Mouse (Mus musculus): ENCODE results near the gene Chka. TPM values are rescaled to one million over a fixed set of nuclear protein-coding genes. Genes with fewer than 3 reads are reported as not detected.

Chka gene
- total and polyA plus RNA-seq, 2 experiments from 2014 or later = 13.6 to 36.3 TPM

DNA sequence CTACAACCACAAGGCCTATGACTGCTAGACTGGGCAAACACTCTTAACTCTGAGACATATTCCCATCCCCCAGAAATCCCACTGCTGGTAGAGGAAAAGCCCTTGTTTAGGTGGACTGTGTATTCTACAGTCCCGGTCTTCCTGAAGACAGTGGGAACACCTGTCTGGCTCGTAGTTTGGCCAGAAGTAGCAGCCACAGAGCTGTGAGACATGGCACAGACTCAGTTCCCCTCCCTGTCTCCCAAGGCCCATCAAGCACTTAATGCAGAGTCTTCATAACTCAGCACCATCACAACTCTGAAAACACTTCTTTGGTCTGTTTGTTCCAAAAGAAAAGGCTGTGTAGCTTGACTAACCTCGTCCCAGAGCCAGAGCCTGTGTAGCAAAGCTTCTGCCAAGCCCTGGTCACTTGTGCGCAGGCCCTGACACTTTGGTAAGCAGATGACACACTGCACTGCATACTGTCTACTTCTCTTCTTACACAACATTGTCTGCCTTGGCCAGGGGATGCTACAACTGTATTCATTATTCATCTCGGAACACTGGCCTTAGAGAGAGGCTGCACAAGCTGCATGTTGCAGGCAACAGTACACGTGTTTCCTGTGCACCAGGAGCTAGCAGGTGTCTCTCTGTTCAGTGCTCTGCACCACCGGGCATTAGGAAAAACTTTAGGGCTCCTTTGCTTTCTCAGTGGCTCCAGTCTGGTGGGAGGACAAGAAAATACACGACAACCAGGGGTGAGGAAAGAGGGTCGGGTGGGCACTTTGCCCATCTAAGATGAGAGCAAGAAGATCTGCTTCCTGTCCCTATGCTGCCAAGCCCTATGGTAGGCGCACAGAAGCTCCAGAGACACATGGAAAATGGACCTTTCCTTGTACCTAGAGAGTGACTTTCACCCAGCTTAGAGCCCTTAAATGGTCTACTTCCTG is 4.6 kb upstream of the Chka start:
- no peak overlapping the region for H3K4me2 ChIP-seq (ENCODE audit: low read depth, low read length)
- H3K4me1 ChIP-seq (ENCODE audit: control insufficient read depth, insufficient read depth) = peaks cover 5% of the 10 kb centered on the region; the same call in 1 of the 2 replicates
- H3K27ac ChIP-seq (ENCODE audit: low read depth) = no peak overlapping the region
- no peaks in the 10 kb centered on the region for H3K36me3 ChIP-seq (replicated peaks; ENCODE audit: control insufficient read depth, insufficient read depth, low read length)
- no peaks in the 10 kb centered on the region for H3K9me3 ChIP-seq (replicated peaks; ENCODE audit: control insufficient read depth, low read length)
- no peak for DNase-seq (ENCODE audit: low spot score)
- H3K9ac ChIP-seq (replicated peaks; ENCODE audit: low read depth, low read length) = no peak overlapping the region
- no peak for TF ChIP-seq EP300 (IDR thresholded peaks at IDR 0.05; ENCODE audit: low read depth)
- TF ChIP-seq CTCF (IDR thresholded peaks at IDR 0.05; ENCODE audit: low read depth) = no peak
- no peak for ATAC-seq (ENCODE audit: insufficient read depth, low read depth)
- H3K4me3 ChIP-seq (ENCODE audit: low read depth, low read length) = no peak overlapping the region
- WGBS = 77% methylated on average over 10 of the region's 10 CpGs
- H3K27me3 ChIP-seq (ENCODE audit: control insufficient read depth, insufficient read depth, low read length) = no peaks in the 10 kb centered on the region

DNA sequence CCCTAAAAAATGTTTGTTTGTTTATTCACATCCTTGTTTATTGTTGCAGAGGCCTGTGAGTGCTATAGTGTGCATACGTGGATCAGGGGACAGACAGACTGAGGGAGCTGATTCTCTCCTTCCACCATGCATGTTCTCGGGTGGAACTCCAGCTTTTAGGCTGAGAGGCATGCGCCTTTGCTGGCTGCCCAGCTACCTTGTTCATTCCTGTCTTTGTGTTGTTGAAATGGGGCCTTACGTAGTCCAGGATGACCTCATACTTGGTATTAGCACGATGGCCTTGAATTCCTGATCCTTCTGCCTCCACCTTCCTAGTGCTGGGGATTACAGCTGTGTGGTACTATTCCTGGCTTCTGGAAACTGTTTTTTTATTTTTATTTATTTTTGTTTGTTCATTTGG is 3.9 kb upstream of the Chka start:
- no peak overlapping the region for H3K27ac ChIP-seq (ENCODE audit: low read depth)
- no peaks in the 10 kb centered on the region for H3K9me3 ChIP-seq (replicated peaks; ENCODE audit: control insufficient read depth, low read length)
- DNase-seq (ENCODE audit: low spot score) (no peak), ATAC-seq (ENCODE audit: insufficient read depth, low read depth) (no peak)
- H3K27me3 ChIP-seq (ENCODE audit: control insufficient read depth, insufficient read depth, low read length) = no peaks in the 10 kb centered on the region
- H3K36me3 ChIP-seq (replicated peaks; ENCODE audit: control insufficient read depth, insufficient read depth, low read length) = no peaks in the 10 kb centered on the region
- H3K4me1 ChIP-seq (ENCODE audit: control insufficient read depth, insufficient read depth) = peaks cover 5% of the 10 kb centered on the region; the same call in 1 of the 2 replicates
- WGBS = 76% methylated on average over 5 of the region's 5 CpGs
- H3K4me2 ChIP-seq (ENCODE audit: low read depth, low read length) = no peak overlapping the region
- no peak overlapping the region for H3K9ac ChIP-seq (replicated peaks; ENCODE audit: low read depth, low read length)
- H3K4me3 ChIP-seq (ENCODE audit: low read depth, low read length) = no peak overlapping the region
- no peak for TF ChIP-seq CTCF (IDR thresholded peaks at IDR 0.05; ENCODE audit: low read depth)
- no peak for TF ChIP-seq EP300 (IDR thresholded peaks at IDR 0.05; ENCODE audit: low read depth)

DNA sequence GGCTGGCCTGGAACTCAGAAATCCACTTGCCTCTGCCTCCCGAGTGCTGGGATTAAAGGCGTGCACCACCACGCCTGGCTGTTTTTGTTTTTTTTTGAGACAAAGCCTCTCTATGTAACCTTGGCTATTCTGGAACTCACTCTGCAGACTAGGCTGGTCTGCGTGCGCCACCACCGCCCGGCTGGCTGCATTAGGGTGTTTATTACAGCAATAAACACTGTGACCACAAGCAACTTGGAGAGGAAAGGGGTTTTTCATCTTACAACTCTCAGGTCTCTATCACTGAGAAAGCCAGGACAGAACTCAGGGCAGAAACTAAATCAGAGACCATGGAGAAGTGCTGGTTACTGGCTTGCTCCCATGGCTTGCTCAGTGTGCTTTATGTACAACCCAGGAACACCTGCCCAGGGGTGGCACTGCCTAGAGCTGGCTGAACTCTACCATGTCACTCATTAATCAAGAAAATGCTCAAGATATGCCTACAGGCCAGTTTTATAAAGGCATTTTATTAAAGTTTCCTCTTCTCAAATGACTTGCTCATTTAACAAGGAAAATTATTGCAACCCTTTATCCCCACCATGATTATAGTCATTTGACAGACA is 3.3 kb upstream of the Chka start:
- H3K4me2 ChIP-seq (ENCODE audit: low read depth, low read length) = no peak overlapping the region
- WGBS = 91% methylated on average over 7 of the region's 7 CpGs
- H3K36me3 ChIP-seq (replicated peaks; ENCODE audit: control insufficient read depth, insufficient read depth, low read length) = no peaks in the 10 kb centered on the region
- no peak overlapping the region for H3K9ac ChIP-seq (replicated peaks; ENCODE audit: low read depth, low read length)
- H3K9me3 ChIP-seq (replicated peaks; ENCODE audit: control insufficient read depth, low read length) = no peaks in the 10 kb centered on the region
- H3K27me3 ChIP-seq (ENCODE audit: control insufficient read depth, insufficient read depth, low read length) = no peaks in the 10 kb centered on the region
- ATAC-seq (ENCODE audit: insufficient read depth, low read depth) (no peak), DNase-seq (ENCODE audit: low spot score) (no peak)
- TF ChIP-seq CTCF (IDR thresholded peaks at IDR 0.05; ENCODE audit: low read depth) (no peak), EP300 (IDR thresholded peaks at IDR 0.05; ENCODE audit: low read depth) (no peak)
- H3K27ac ChIP-seq (ENCODE audit: low read depth) = no peak overlapping the region
- H3K4me1 ChIP-seq (ENCODE audit: control insufficient read depth, insufficient read depth) = peaks cover 8% of the 10 kb centered on the region
- H3K4me3 ChIP-seq (ENCODE audit: low read depth, low read length) = no peak overlapping the region

DNA sequence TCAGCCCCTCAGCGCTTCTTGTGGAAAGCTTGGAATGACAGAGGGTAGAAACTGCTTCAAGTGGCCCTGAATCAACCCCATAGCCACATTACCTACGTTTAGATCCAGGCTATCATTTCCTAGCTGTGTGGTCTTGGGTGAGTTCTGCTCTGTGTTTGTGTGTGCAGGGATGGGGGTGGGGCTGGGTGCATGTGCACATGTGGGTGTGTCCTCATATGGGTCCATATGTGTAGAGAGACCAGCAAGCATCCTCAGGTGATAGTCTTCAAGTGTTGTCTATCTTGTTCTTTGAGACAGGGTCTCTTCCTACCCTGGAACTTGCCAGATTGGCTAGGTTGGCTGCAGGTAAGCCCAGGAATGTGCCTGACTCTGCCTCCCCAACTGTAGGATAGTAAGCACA is 2.3 kb upstream of the Chka start:
- H3K9me3 ChIP-seq (replicated peaks; ENCODE audit: control insufficient read depth, low read length) = no peaks in the 10 kb centered on the region
- H3K27me3 ChIP-seq (ENCODE audit: control insufficient read depth, insufficient read depth, low read length) = no peaks in the 10 kb centered on the region
- no peak overlapping the region for H3K9ac ChIP-seq (replicated peaks; ENCODE audit: low read depth, low read length)
- TF ChIP-seq CTCF (IDR thresholded peaks at IDR 0.05; ENCODE audit: low read depth) = no peak
- no peak for TF ChIP-seq EP300 (IDR thresholded peaks at IDR 0.05; ENCODE audit: low read depth)
- DNase-seq (ENCODE audit: low spot score) (no peak), ATAC-seq (ENCODE audit: insufficient read depth, low read depth) (no peak)
- no peak overlapping the region for H3K27ac ChIP-seq (ENCODE audit: low read depth)
- H3K36me3 ChIP-seq (replicated peaks; ENCODE audit: control insufficient read depth, insufficient read depth, low read length) = no peaks in the 10 kb centered on the region
- no peak overlapping the region for H3K4me2 ChIP-seq (ENCODE audit: low read depth, low read length)
- no peak overlapping the region for H3K4me3 ChIP-seq (ENCODE audit: low read depth, low read length)
- H3K4me1 ChIP-seq (ENCODE audit: control insufficient read depth, insufficient read depth) = peaks cover 17% of the 10 kb centered on the region
- WGBS = 83% methylated on average over 2 of the region's 2 CpGs

DNA sequence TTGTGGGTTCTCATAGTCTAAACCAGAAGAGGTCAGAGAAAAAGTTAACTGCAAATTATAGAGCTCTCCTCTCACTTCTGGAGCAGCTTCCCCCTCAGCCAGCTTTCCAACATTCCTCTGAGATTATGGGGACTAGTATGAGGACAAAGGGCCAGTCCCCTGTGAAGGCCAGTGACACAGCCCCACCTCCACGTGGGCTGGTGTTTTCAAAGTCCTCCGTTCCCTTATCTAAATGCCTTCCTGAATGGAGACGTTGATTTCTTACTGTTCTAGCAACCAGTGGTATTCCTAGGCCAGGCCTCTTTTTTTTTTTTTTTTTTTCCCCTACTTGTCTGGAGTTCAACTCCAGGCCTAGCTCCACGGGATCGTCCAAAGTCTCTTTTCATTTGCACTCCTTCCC is 1.5 kb upstream of the Chka start:
- TF ChIP-seq EP300 (IDR thresholded peaks at IDR 0.05; ENCODE audit: low read depth) (no peak), CTCF (IDR thresholded peaks at IDR 0.05; ENCODE audit: low read depth) (no peak)
- H3K27me3 ChIP-seq (ENCODE audit: control insufficient read depth, insufficient read depth, low read length) = no peaks in the 10 kb centered on the region
- no peak overlapping the region for H3K4me3 ChIP-seq (ENCODE audit: low read depth, low read length)
- WGBS = 26% methylated on average over 5 of the region's 5 CpGs
- no peaks in the 10 kb centered on the region for H3K36me3 ChIP-seq (replicated peaks; ENCODE audit: control insufficient read depth, insufficient read depth, low read length)
- no peaks in the 10 kb centered on the region for H3K9me3 ChIP-seq (replicated peaks; ENCODE audit: control insufficient read depth, low read length)
- peaks cover 20% of the 10 kb centered on the region for H3K4me1 ChIP-seq (ENCODE audit: control insufficient read depth, insufficient read depth)
- ATAC-seq (ENCODE audit: insufficient read depth, low read depth) (no peak), DNase-seq (ENCODE audit: low spot score) (no peak)
- no peak overlapping the region for H3K4me2 ChIP-seq (ENCODE audit: low read depth, low read length)
- no peak overlapping the region for H3K9ac ChIP-seq (replicated peaks; ENCODE audit: low read depth, low read length)
- no peak overlapping the region for H3K27ac ChIP-seq (ENCODE audit: low read depth)

Measured in heart, postnatal 0 days (tissue).